ENCODE assay signal across 14 mouse cellular contexts in genomic region chr12:40824251-40824650, GRCm38 (mm10).
DNase-seq lines count a peak whose midpoint lies in the region; ATAC-seq and TF ChIP-seq lines count a peak whose summit lies in the region.
"Had no signal": no experiment of that assay in that cellular context is flagged by ENCODE, and none has a peak within 500 bp of the region (broad histone marks: within the 10 kb centered on the region; RNA-seq: fewer than 3 reads in every experiment).

No protein-coding gene starts in this region.

- 83% methylated on average over 2 of the region's 2 CpGs for WGBS in stomach, postnatal 0 days

- no peaks in the 10 kb centered on the region for H3K27me3 ChIP-seq in stomach, postnatal 0 days (ENCODE audit: control insufficient read depth, insufficient read depth, low read length)
- H3K27me3 ChIP-seq: liver, embryonic 13.5 days; midbrain, embryonic 13.5 days had no signal

- no peak overlapping the region for H3K4me2 ChIP-seq in stomach, postnatal 0 days (replicated peaks; ENCODE audit: low read depth)
- H3K4me2 ChIP-seq: hindbrain, embryonic 14.5 days; liver, embryonic 13.5 days; midbrain, embryonic 13.5 days had no signal

- H3K36me3 ChIP-seq in stomach, postnatal 0 days (ENCODE audit: control insufficient read depth, insufficient read depth, low read length): no peaks in the 10 kb centered on the region
- H3K36me3 ChIP-seq: liver, embryonic 13.5 days had no signal

- no peak overlapping the region for H3K4me3 ChIP-seq in stomach, postnatal 0 days (ENCODE audit: low read depth, low read length)
- H3K4me3 ChIP-seq: liver, embryonic 13.5 days; midbrain, embryonic 13.5 days had no signal

- DNase-seq in adrenal gland, postnatal 36 days: peak; percentile 11 to 16
- no peak for DNase-seq in adrenal gland, adult 2 months
- DNase-seq in kidney, adult 9 months: peak; percentile 24
- no peak for DNase-seq in kidney, adult 8-10 months
- DNase-seq in thymus, postnatal 4 days: peak; percentile 16
- no peak for DNase-seq in thymus, postnatal 0 days (ENCODE audit: low spot score)
- DNase-seq in stomach, postnatal 0 days (ENCODE audit: low spot score): no peak
- DNase-seq in left cerebral cortex, adult 9 months (ENCODE audit: low spot score in 2 of 2): no peak
- DNase-seq: B cell, adult 2 months; embryo, embryonic 11 days; liver, embryonic 13.5 days; thymus, postnatal 36 days had no signal

- no peak for ATAC-seq in stomach, postnatal 0 days (ENCODE audit: low FRiP score, low TSS enrichment)
- ATAC-seq: midbrain, embryonic 13.5 days had no signal

- TF ChIP-seq EP300 in stomach, postnatal 0 days (optimal IDR thresholded peaks at IDR 0.05): no peak

- no peaks in the 10 kb centered on the region for H3K9me3 ChIP-seq in stomach, postnatal 0 days (ENCODE audit: control insufficient read depth, low read length)
- H3K9me3 ChIP-seq: liver, embryonic 13.5 days; midbrain, embryonic 13.5 days had no signal

- no peak overlapping the region for H3K9ac ChIP-seq in stomach, postnatal 0 days (ENCODE audit: low read length)
- H3K9ac ChIP-seq: hindbrain, embryonic 14.5 days; liver, embryonic 13.5 days; midbrain, embryonic 13.5 days had no signal

- no peak overlapping the region for H3K27ac ChIP-seq in stomach, postnatal 0 days (replicated peaks)
- H3K27ac ChIP-seq: hindbrain, embryonic 14.5 days; liver, embryonic 13.5 days; midbrain, embryonic 13.5 days had no signal

- no peaks in the 10 kb centered on the region for H3K4me1 ChIP-seq in stomach, postnatal 0 days (replicated peaks; ENCODE audit: control insufficient read depth, insufficient read depth)
- H3K4me1 ChIP-seq: liver, embryonic 13.5 days; midbrain, embryonic 13.5 days had no signal

- peak; percentile 49 for TF ChIP-seq CTCF in stomach, postnatal 0 days (IDR thresholded peaks at IDR 0.05; ENCODE audit: low read depth)

Comparison
In these comparisons a context has a peak if more than half of its experiments do, and no peak if none do; other contexts are left out.
1. DNase-seq: peak in adrenal gland, postnatal 36 days (2 of 2), kidney, adult 9 months (single experiment) and thymus, postnatal 4 days (single experiment); none in adrenal gland, adult 2 months (single experiment), kidney, adult 8-10 months (0 of 2), thymus, postnatal 0 days (single experiment), stomach, postnatal 0 days (single experiment) and left cerebral cortex, adult 9 months (0 of 2).